Mouse (Mus musculus): Measurements from ENCODE around the gene Akap7. TPM values are rescaled to one million over a fixed set of nuclear protein-coding genes. Genes with fewer than 3 reads are reported as not detected.

Gene Akap7
- total and polyA plus RNA-seq, 3 experiments, result 17.2 to 59.1 (median 56.2) TPM

GRCm38 (mm10) chr10:25318405-25318804, 10.7 kb upstream of the Akap7 start:
- Histone ChIP-seq H3K79me2 (replicated peaks; ENCODE audit: control insufficient read depth, insufficient read depth, low read length) (no peaks in the 10 kb centered on the region), H3K9ac (ENCODE audit: low read depth, low read length) (no peak overlapping the region), H3K4me1 (ENCODE audit: control insufficient read depth, insufficient read depth, low read length) (no peaks in the 10 kb centered on the region), H3K27me3 (ENCODE audit: control insufficient read depth, insufficient read depth, low read length) (no peaks in the 10 kb centered on the region), H3K36me3 (ENCODE audit: control insufficient read depth, insufficient read depth, low read length) (no peaks in the 10 kb centered on the region; the same call in 1 of the 2 replicates), H3K27ac (no peak overlapping the region), H3K4me3 (no peak overlapping the region)
- WGBS, result 54% methylated on average over 5 of the region's 5 CpGs
- TF ChIP-seq POLR2A (IDR thresholded peaks at IDR 0.05; ENCODE audit: insufficient read depth, low read depth, low read length), result no peak
- TF ChIP-seq CTCF (IDR thresholded peaks at IDR 0.05), result no peak
- no peak for TF ChIP-seq EP300 (IDR thresholded peaks at IDR 0.05; ENCODE audit: insufficient read depth, low read depth, low read length)
- DNase-seq, result no peak
- intact Hi-C loops (cut with DNase I), result no loop called here

DNA sequence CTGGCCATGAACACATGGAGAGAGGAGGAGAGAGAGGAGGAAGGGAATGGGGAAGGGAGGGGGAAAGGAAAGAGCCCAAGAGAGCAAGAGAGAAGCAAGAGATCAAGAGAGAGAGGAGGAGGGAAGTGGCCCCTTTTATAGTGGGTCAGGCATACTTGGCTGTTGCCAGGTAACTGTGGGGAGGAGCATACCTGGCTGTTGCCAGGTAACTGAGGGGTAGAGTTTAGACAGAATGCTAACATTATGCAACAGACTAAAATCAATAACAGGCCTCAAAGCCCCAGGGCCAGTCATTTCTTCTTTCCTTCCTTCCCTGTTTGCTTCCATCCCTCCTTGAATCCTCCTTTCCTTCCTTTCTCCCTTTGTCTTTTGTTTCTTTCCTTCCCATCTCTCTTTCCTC, 10.0 kb upstream of the Akap7 start:
- no peaks in the 10 kb centered on the region for H3K27me3 ChIP-seq (ENCODE audit: control insufficient read depth, insufficient read depth, low read length)
- H3K4me1 ChIP-seq (ENCODE audit: control insufficient read depth, insufficient read depth, low read length), result no peaks in the 10 kb centered on the region
- H3K9ac ChIP-seq (ENCODE audit: low read depth, low read length), result no peak overlapping the region
- no peaks in the 10 kb centered on the region for H3K79me2 ChIP-seq (replicated peaks; ENCODE audit: control insufficient read depth, insufficient read depth, low read length)
- no peak overlapping the region for H3K27ac ChIP-seq
- no peak for DNase-seq
- H3K4me3 ChIP-seq, result no peak overlapping the region
- intact Hi-C loops (cut with DNase I), result no loop called here
- no peaks in the 10 kb centered on the region; the same call in 1 of the 2 replicates for H3K36me3 ChIP-seq (ENCODE audit: control insufficient read depth, insufficient read depth, low read length)
- TF ChIP-seq POLR2A (IDR thresholded peaks at IDR 0.05; ENCODE audit: insufficient read depth, low read depth, low read length) (no peak), CTCF (IDR thresholded peaks at IDR 0.05) (no peak), EP300 (IDR thresholded peaks at IDR 0.05; ENCODE audit: insufficient read depth, low read depth, low read length) (no peak)

DNA sequence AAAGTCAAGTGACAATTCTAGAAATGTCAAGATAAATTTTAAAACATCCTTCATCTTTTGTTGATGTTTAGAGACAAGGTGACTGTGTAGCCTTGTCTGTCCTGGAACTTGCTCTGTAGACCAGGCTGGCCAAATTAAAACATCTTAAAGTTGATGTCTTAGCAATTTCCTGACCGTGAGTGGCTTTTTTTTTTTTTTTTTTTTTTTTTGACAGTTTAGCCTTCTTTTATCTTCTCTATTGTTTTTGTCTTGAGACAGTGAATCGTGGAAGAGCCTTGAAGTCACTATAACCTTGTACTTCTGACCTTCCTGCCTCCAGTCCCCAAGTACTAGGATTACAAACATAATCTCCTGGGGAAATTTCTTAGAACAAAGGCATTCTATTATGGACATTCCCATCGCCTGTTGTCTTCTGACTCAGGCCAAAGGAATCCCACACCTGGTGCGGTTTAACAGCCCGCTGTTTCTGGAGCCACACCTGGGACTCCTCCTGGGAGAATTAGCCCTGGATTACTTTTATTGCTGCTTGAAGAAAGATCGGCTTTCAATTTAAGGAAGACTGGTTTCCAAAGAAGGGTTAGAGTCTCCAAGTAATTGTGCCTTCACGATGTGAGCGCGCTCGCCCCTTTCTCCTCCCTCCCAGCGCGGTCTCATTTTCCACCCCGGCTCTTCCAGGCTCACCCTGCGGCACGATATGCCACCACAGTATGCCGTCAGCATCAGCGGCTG, 6.3 kb upstream of the Akap7 start:
- Histone ChIP-seq H3K4me1 (ENCODE audit: control insufficient read depth, insufficient read depth, low read length) (no peaks in the 10 kb centered on the region), H3K79me2 (replicated peaks; ENCODE audit: control insufficient read depth, insufficient read depth, low read length) (no peaks in the 10 kb centered on the region), H3K27me3 (ENCODE audit: control insufficient read depth, insufficient read depth, low read length) (no peaks in the 10 kb centered on the region), H3K4me3 (no peak overlapping the region), H3K9ac (ENCODE audit: low read depth, low read length) (no peak overlapping the region), H3K27ac (no peak overlapping the region), H3K36me3 (ENCODE audit: control insufficient read depth, insufficient read depth, low read length) (no peaks in the 10 kb centered on the region; the same call in 1 of the 2 replicates)
- 35% methylated on average over 17 of the region's 17 CpGs for WGBS
- DNase-seq, result no peak
- TF ChIP-seq EP300 (IDR thresholded peaks at IDR 0.05; ENCODE audit: insufficient read depth, low read depth, low read length) (no peak), CTCF (IDR thresholded peaks at IDR 0.05) (no peak), POLR2A (IDR thresholded peaks at IDR 0.05; ENCODE audit: insufficient read depth, low read depth, low read length) (no peak)
- intact Hi-C loops (cut with DNase I), result no loop called here

- Histone ChIP-seq H3K4me3 (no peak overlapping the region), H3K9ac (ENCODE audit: low read depth, low read length) (no peak overlapping the region), H3K36me3 (ENCODE audit: control insufficient read depth, insufficient read depth, low read length) (no peaks in the 10 kb centered on the region), H3K27me3 (ENCODE audit: control insufficient read depth, insufficient read depth, low read length) (no peaks in the 10 kb centered on the region), H3K4me1 (ENCODE audit: control insufficient read depth, insufficient read depth, low read length) (no peaks in the 10 kb centered on the region), H3K27ac (no peak overlapping the region), H3K79me2 (replicated peaks; ENCODE audit: control insufficient read depth, insufficient read depth, low read length) (no peaks in the 10 kb centered on the region)
- 50% methylated on average over 9 of the region's 9 CpGs for WGBS
- TF ChIP-seq EP300 (IDR thresholded peaks at IDR 0.05; ENCODE audit: insufficient read depth, low read depth, low read length) (no peak), POLR2A (IDR thresholded peaks at IDR 0.05; ENCODE audit: insufficient read depth, low read depth, low read length) (no peak), CTCF (IDR thresholded peaks at IDR 0.05) (no peak)
- no peak for DNase-seq
- intact Hi-C loops (cut with DNase I), result no loop called here
Observed at GRCm38 (mm10) chr10:25311554-25312212, 4.0 kb upstream of the Akap7 start.

GRCm38 (mm10) chr10:25310736-25311135, 3.1 kb upstream of the Akap7 start:
- intact Hi-C loops (cut with DNase I), result no loop called here
- no peaks in the 10 kb centered on the region for H3K79me2 ChIP-seq (replicated peaks; ENCODE audit: control insufficient read depth, insufficient read depth, low read length)
- TF ChIP-seq POLR2A (IDR thresholded peaks at IDR 0.05; ENCODE audit: insufficient read depth, low read depth, low read length) (no peak), EP300 (IDR thresholded peaks at IDR 0.05; ENCODE audit: insufficient read depth, low read depth, low read length) (no peak), CTCF (IDR thresholded peaks at IDR 0.05) (no peak)
- H3K4me1 ChIP-seq (ENCODE audit: control insufficient read depth, insufficient read depth, low read length), result no peaks in the 10 kb centered on the region
- no peaks in the 10 kb centered on the region for H3K27me3 ChIP-seq (ENCODE audit: control insufficient read depth, insufficient read depth, low read length)
- no peak overlapping the region for H3K27ac ChIP-seq
- H3K36me3 ChIP-seq (ENCODE audit: control insufficient read depth, insufficient read depth, low read length), result no peaks in the 10 kb centered on the region
- H3K9ac ChIP-seq (ENCODE audit: low read depth, low read length), result no peak overlapping the region
- no peak for DNase-seq
- WGBS, result 81% methylated on average over 4 of the region's 4 CpGs
- H3K4me3 ChIP-seq, result no peak overlapping the region

DNA sequence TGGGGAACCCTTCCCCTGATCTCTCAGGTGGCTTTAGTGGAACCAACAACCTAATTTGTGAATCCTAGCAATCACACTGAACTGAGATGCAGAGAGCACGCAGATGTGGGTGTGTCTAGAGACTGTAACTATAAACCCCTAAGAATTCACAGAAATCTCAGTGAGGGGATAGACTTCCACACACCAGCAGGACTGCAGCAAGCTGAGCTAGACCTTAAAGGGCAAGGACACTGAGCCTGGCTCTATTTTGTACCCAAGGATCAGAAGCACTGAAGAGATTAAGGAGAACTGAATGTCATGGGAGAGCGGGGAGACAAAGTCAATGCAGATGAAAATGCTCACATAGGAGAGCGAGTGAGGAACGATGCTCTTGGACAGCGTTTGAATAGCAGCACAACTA, 2.3 kb upstream of the Akap7 start:
- Histone ChIP-seq H3K36me3 (ENCODE audit: control insufficient read depth, insufficient read depth, low read length) (no peaks in the 10 kb centered on the region), H3K4me1 (ENCODE audit: control insufficient read depth, insufficient read depth, low read length) (no peaks in the 10 kb centered on the region), H3K79me2 (replicated peaks; ENCODE audit: control insufficient read depth, insufficient read depth, low read length) (no peaks in the 10 kb centered on the region), H3K4me3 (no peak overlapping the region), H3K9ac (ENCODE audit: low read depth, low read length) (no peak overlapping the region), H3K27me3 (ENCODE audit: control insufficient read depth, insufficient read depth, low read length) (no peaks in the 10 kb centered on the region), H3K27ac (no peak overlapping the region)
- no peak for DNase-seq
- intact Hi-C loops (cut with DNase I), result no loop called here
- TF ChIP-seq EP300 (IDR thresholded peaks at IDR 0.05; ENCODE audit: insufficient read depth, low read depth, low read length) (no peak), POLR2A (IDR thresholded peaks at IDR 0.05; ENCODE audit: insufficient read depth, low read depth, low read length) (no peak), CTCF (IDR thresholded peaks at IDR 0.05) (no peak)
- 92% methylated on average over 5 of the region's 5 CpGs for WGBS
